Mouse (Mus musculus) lung, postnatal 0 days (tissue): ENCODE measurements around the gene Dnmt1. TPM values are rescaled to one million over a fixed set of nuclear protein-coding genes. Genes with fewer than 3 reads are reported as not detected.

Experiments used
- ATAC-seq: fragments of 200-750 bp; cut with Nextera tagmentation; 2 replicates; pipeline ENCODE4 v1.8.0; 2017; ENCODE audit warnings: moderate library complexity
- DNase-seq: peaks from one replicate; pipeline ENCODE4 v3.0.0-alpha.2; 2016; ENCODE audit warnings: low spot score
- H3K27ac ChIP-seq: fragments of 300-500 bp; sonication (generic); 2 replicates; pipeline ENCODE4 v1.5.1; 2014; ENCODE audit warnings: antibody characterized with exemption, mild to moderate bottlenecking, low read length, mixed read lengths
- H3K27me3 ChIP-seq: fragments of 300-500 bp; sonication (generic); replicated peaks from 2 replicates; pipeline ENCODE4 v1.6.1; 2014; ENCODE audit warnings: low read length, mixed read lengths; ENCODE audit not compliant: insufficient read depth
- H3K36me3 ChIP-seq: fragments of 300-500 bp; sonication (generic); 2 replicates; pipeline ENCODE4 v1.6.1; 2014; ENCODE audit warnings: low read length, mixed read lengths; ENCODE audit not compliant: insufficient read depth
- H3K4me1 ChIP-seq: fragments of 300-500 bp; sonication (generic); 2 replicates; pipeline ENCODE4 v1.6.1; 2014; ENCODE audit warnings: antibody characterized with exemption, low read depth, low read length, mixed read lengths; ENCODE audit not compliant: insufficient read depth
- H3K4me2 ChIP-seq: fragments of 300-500 bp; sonication (generic); replicated peaks from 2 replicates; pipeline ENCODE4 v1.6.1; 2014; ENCODE audit warnings: low read depth, mild to moderate bottlenecking, low read length, moderate library complexity, mixed read lengths
- H3K4me3 ChIP-seq: fragments of 300-500 bp; sonication (generic); 2 replicates; pipeline ENCODE4 v1.5.1; 2014; ENCODE audit warnings: low read depth, low read length
- H3K9ac ChIP-seq: fragments of 300-500 bp; sonication (generic); replicated peaks from 2 replicates; pipeline ENCODE4 v1.6.1; 2014; ENCODE audit warnings: low read depth, mild to moderate bottlenecking
- H3K9me3 ChIP-seq: fragments of 300-500 bp; sonication (generic); 2 replicates; pipeline ENCODE4 v1.6.1; 2016; ENCODE audit warnings: low read length, mixed read lengths
- CTCF ChIP-seq: IDR thresholded peaks from 2 replicates; pipeline ENCODE4 v1.5.1; 2016; ENCODE audit warnings: antibody characterized with exemption, mild to moderate bottlenecking
- EP300 ChIP-seq: IDR thresholded peaks from 2 replicates; pipeline ENCODE4 v1.6.1; 2016; ENCODE audit warnings: antibody characterized with exemption, mild to moderate bottlenecking, control low read depth
- WGBS: fragments of 180-500 bp; shearing (Covaris S2); extraction: QIAGEN DNeasy Blood & Tissue Kit; methylation state at CpG from one replicate; pipeline ENCODE4 v1.1.7; 2014; 5-methylcytosine and 5-hydroxymethylcytosine counted together
- polyA plus RNA-seq: library from polyadenylated mRNA; unstranded; fragments of >200 nt; fragmentation: Nextera tagmentation; extraction: Ambion mirVana; gene quantifications from 2 replicates; pipeline ENCODE4 v1.2.1, GENCODE M21; 2015

The Dnmt1 gene
- polyA plus RNA-seq, 1 experiment from 2014 or later: 14.5 TPM

DNA sequence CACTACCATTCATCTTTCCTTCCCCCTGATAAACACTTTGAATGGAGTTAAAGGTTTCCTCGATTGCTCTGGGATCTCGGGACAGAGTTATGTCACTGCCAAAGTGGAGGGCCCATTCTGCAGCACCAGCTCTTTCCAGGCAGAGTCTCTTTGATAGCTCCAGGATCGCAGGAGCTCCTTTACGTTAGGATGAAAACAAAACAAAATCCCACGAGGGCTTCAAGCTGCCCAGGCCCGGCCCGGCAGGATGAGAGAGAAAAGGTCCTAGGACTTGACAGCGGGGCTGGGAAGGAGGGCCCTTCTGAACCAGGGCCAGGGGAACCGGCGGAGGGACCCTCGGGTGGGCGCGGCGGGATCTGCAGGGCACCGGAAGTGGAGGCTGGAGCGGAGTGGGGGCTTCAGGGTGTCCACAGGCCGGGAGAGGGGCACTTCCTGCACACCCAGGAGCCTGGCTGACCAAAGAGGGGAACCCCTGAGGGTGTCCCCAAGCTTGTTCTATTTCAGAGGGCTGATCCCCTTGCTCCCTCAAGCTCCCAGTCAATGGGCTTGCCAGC lies 7.6 kb downstream of the Dnmt1 start:
- no peak for TF ChIP-seq CTCF
- TF ChIP-seq EP300: no peak
- peak overlapping the region; percentile 91 for H3K4me2 ChIP-seq
- H3K9ac ChIP-seq: peak overlapping the region; percentile 68
- WGBS: 0% methylated on average over 14 of the region's 17 CpGs
- ATAC-seq (peak; percentile 23), DNase-seq (peak; percentile 16)
- peak overlapping the region; percentile 84 for H3K27ac ChIP-seq
- peak overlapping the region; percentile 80 for H3K4me3 ChIP-seq
- no peaks in the 10 kb centered on the region for H3K27me3 ChIP-seq
- H3K9me3 ChIP-seq: no peaks in the 10 kb centered on the region
- H3K4me1 ChIP-seq: peaks cover 3% of the 10 kb centered on the region; the same call in 1 of the 2 replicates
- H3K36me3 ChIP-seq: no peaks in the 10 kb centered on the region

- ATAC-seq (peak; percentile 39; the same call in 1 of the 2 replicates), DNase-seq (peak; percentile 84)
- WGBS: 2% methylated on average over 14 of the region's 14 CpGs
- H3K27ac ChIP-seq: peak overlapping the region; percentile 84
- H3K4me1 ChIP-seq: peaks cover 3% of the 10 kb centered on the region; the same call in 1 of the 2 replicates
- TF ChIP-seq EP300: no peak
- no peak for TF ChIP-seq CTCF
- no peaks in the 10 kb centered on the region for H3K9me3 ChIP-seq
- H3K4me3 ChIP-seq: peak overlapping the region; percentile 80
- no peaks in the 10 kb centered on the region for H3K27me3 ChIP-seq
- H3K9ac ChIP-seq: 0 out of 2 replicates have a peak overlapping the region, but pooled peaks have one; percentile 23
- peak overlapping the region; percentile 91 for H3K4me2 ChIP-seq
- no peaks in the 10 kb centered on the region for H3K36me3 ChIP-seq
These were observed 8.2 kb downstream of the Dnmt1 start for GRCm38 (mm10) chr9:20951441-20951840.

DNA sequence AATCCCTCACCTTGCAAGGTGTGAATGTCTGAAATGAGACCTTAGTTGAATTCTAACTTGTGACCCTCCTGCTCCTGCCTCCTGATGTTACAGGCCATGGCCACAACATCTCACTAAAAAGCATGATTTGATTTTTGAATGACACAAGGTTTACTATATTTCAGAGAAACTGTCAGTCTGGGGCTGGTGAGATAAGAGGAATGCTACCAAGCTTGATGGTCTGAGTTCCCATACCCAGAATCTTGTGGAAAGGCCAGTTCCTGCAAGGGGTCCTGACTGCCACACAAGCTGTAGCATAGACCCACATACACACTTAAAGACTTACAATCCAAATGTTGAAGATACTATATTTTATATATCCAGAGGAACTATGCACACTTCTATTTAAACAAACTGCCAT lies 9.3 kb downstream of the Dnmt1 start:
- Histone ChIP-seq H3K36me3 (no peaks in the 10 kb centered on the region), H3K9ac (no peak overlapping the region), H3K4me3 (no peak overlapping the region), H3K27ac (no peak overlapping the region), H3K4me2 (no peak overlapping the region), H3K27me3 (no peaks in the 10 kb centered on the region), H3K4me1 (peaks cover 3% of the 10 kb centered on the region; the same call in 1 of the 2 replicates), H3K9me3 (no peaks in the 10 kb centered on the region)
- TF ChIP-seq EP300 (no peak), CTCF (no peak)
- ATAC-seq (no peak), DNase-seq (no peak)

DNA sequence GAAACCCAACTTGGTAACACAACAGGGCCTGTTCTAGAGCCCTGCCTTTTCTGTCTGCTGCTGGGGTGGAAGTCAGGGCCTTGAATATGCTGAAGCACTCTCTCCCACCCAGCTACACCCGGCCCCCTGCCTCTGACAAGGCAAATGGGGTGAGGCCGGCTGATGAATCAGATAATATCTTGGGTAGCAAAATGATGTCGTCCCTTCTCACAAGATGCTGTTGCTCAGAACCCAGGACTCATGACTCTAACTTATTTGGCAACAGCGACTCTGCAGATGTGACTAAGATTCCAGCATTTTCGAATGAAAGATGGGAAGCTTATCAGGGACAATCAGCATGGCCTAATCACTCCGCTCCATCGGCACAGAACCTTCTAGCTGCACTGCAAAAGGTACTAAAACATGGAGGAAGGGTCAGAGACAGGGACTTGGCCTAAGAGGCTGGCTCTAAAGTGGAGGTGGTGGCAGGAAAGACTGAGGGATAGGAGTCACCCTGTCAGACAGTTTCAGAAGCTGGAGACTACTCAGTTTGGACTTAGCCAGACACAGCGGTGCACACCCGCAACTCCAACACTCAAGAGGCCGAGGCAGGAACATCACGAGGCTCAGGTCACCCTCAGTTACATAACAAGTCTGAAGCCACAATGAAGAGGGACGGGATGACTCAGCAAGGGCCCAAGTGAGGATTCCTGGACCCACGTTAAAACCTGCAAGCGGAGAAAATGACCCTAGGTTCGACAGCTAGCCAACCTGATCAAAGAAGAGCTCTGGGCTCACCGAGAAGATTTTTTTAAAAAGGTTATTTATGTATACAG lies 13.4 kb downstream of the Dnmt1 start:
- no peak overlapping the region for H3K9ac ChIP-seq
- WGBS: 68% methylated on average over 16 of the region's 16 CpGs
- ATAC-seq: no peak

GRCm38 (mm10) chr9:20944697-20945370 lies 14.9 kb downstream of the Dnmt1 start:
- ATAC-seq: no peak
- H3K27ac ChIP-seq: no peak overlapping the region
- 41% methylated on average over 4 of the region's 4 CpGs for WGBS

More for the DNA sequence above, 13.4 kb downstream of the Dnmt1 start:
- TF ChIP-seq EP300 (no peak), CTCF (no peak)
- Histone ChIP-seq H3K27me3 (no peaks in the 10 kb centered on the region), H3K4me3 (no peak overlapping the region), H3K4me1 (peaks cover under 1% of the 10 kb centered on the region), H3K4me2 (no peak overlapping the region), H3K36me3 (0 out of 2 replicates have a peak, but pooled peaks cover 2% of the 10 kb centered on the region), H3K27ac (no peak overlapping the region), H3K9me3 (no peaks in the 10 kb centered on the region)
- no peak for DNase-seq

DNA sequence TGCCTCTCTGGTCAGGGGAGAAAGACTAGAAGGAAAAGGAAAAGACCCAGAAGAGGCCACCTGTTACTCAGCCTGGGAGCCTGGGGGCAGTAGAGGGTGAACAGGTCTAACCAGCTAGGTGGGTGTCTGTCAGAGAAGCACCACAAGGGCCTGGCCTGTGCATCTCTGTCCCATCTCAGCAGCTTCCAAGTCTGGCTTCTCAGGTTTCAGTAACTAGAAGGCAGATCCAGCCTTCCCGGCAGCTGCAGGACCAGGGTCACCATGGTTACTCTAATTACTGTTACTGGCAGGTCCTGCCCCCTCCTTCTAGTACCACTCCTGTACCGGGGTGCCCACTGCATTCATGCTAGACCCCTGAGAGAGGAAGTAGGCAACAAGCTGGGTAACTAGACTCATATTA lies 15.8 kb downstream of the Dnmt1 start:
- ATAC-seq: no peak
- no peaks in the 10 kb centered on the region for H3K9me3 ChIP-seq
- no peaks in the 10 kb centered on the region; the same call in 1 of the 2 replicates for H3K4me1 ChIP-seq
- TF ChIP-seq CTCF (peak; percentile 25), EP300 (no peak)
- no peak overlapping the region for H3K4me3 ChIP-seq
- no peaks in the 10 kb centered on the region for H3K27me3 ChIP-seq
- no peak overlapping the region for H3K4me2 ChIP-seq
- no peak overlapping the region for H3K9ac ChIP-seq
- WGBS: 25% methylated on average over 2 of the region's 2 CpGs
- no peak overlapping the region for H3K27ac ChIP-seq
- DNase-seq: no peak
- peaks cover 19% of the 10 kb centered on the region; the same call in 1 of the 2 replicates for H3K36me3 ChIP-seq

More at GRCm38 (mm10) chr9:20944697-20945370, 14.9 kb downstream of the Dnmt1 start:
- DNase-seq: no peak
- Histone ChIP-seq H3K4me1 (no peaks in the 10 kb centered on the region; the same call in 1 of the 2 replicates), H3K27me3 (no peaks in the 10 kb centered on the region), H3K4me2 (no peak overlapping the region), H3K4me3 (no peak overlapping the region), H3K9ac (no peak overlapping the region), H3K9me3 (no peaks in the 10 kb centered on the region), H3K36me3 (peaks cover 11% of the 10 kb centered on the region; the same call in 1 of the 2 replicates)
- TF ChIP-seq EP300: no peak
- TF ChIP-seq CTCF: no peak
